Mouse (Mus musculus): ENCODE results near the gene Mmp9. TPM values are rescaled to one million over a fixed set of nuclear protein-coding genes. Genes with fewer than 3 reads are reported as not detected.

The Mmp9 gene
- polyA plus RNA-seq, 1 experiment from 2014 or later, result 13.8 TPM

- Histone ChIP-seq H3K9ac (replicated peaks; ENCODE audit: low read depth, low read length) (peak overlapping the region; percentile 43; the same call in 1 of the 2 replicates), H3K4me3 (ENCODE audit: low read depth, low read length) (peak overlapping the region; percentile 16), H3K27me3 (ENCODE audit: control insufficient read depth, insufficient read depth, low read length) (no peaks in the 10 kb centered on the region), H3K4me2 (ENCODE audit: low read depth, low read length) (peak overlapping the region; percentile 43), H3K36me3 (ENCODE audit: control insufficient read depth, insufficient read depth, low read length) (peaks cover 47% of the 10 kb centered on the region), H3K9me3 (ENCODE audit: control insufficient read depth, low read length) (no peaks in the 10 kb centered on the region), H3K27ac (ENCODE audit: low read depth, low read length) (no peak overlapping the region), H3K4me1 (ENCODE audit: control insufficient read depth, insufficient read depth, low read length) (peaks cover 15% of the 10 kb centered on the region)
- no peak for ATAC-seq (ENCODE audit: low read depth)
- 2% methylated on average over 52 of the region's 52 CpGs for WGBS
Observed at GRCm38 (mm10) chr2:164997721-164998428, 57.3 kb downstream of the Mmp9 start.

- Histone ChIP-seq H3K4me2 (ENCODE audit: low read depth, low read length) (no peak overlapping the region), H3K27ac (ENCODE audit: low read depth, low read length) (no peak overlapping the region), H3K4me1 (ENCODE audit: control insufficient read depth, insufficient read depth, low read length) (peaks cover 15% of the 10 kb centered on the region), H3K4me3 (ENCODE audit: low read depth, low read length) (no peak overlapping the region), H3K9me3 (ENCODE audit: control insufficient read depth, low read length) (no peaks in the 10 kb centered on the region), H3K36me3 (ENCODE audit: control insufficient read depth, insufficient read depth, low read length) (peaks cover 58% of the 10 kb centered on the region), H3K27me3 (ENCODE audit: control insufficient read depth, insufficient read depth, low read length) (no peaks in the 10 kb centered on the region), H3K9ac (replicated peaks; ENCODE audit: low read depth, low read length) (no peak overlapping the region)
- ATAC-seq (ENCODE audit: low read depth), result no peak
- WGBS, result 92% methylated on average over 13 of the region's 13 CpGs
Observed at GRCm38 (mm10) chr2:165001958-165002357, 61.4 kb downstream of the Mmp9 start.

- no peak for ATAC-seq (ENCODE audit: low read depth)
- 78% methylated on average over 3 of the region's 3 CpGs for WGBS
- H3K9me3 ChIP-seq (ENCODE audit: control insufficient read depth, low read length), result no peaks in the 10 kb centered on the region
- peaks cover 4% of the 10 kb centered on the region for H3K4me1 ChIP-seq (ENCODE audit: control insufficient read depth, insufficient read depth, low read length)
- H3K36me3 ChIP-seq (ENCODE audit: control insufficient read depth, insufficient read depth, low read length), result peaks cover 68% of the 10 kb centered on the region
- no peak overlapping the region for H3K4me3 ChIP-seq (ENCODE audit: low read depth, low read length)
- no peak overlapping the region for H3K27ac ChIP-seq (ENCODE audit: low read depth, low read length)
- no peaks in the 10 kb centered on the region for H3K27me3 ChIP-seq (ENCODE audit: control insufficient read depth, insufficient read depth, low read length)
- H3K9ac ChIP-seq (replicated peaks; ENCODE audit: low read depth, low read length), result no peak overlapping the region
- no peak overlapping the region for H3K4me2 ChIP-seq (ENCODE audit: low read depth, low read length)
Observed at GRCm38 (mm10) chr2:165003108-165003507, 62.5 kb downstream of the Mmp9 start.

GRCm38 (mm10) chr2:165004237-165004636, 63.7 kb downstream of the Mmp9 start:
- Histone ChIP-seq H3K4me3 (ENCODE audit: low read depth, low read length) (no peak overlapping the region), H3K27me3 (ENCODE audit: control insufficient read depth, insufficient read depth, low read length) (no peaks in the 10 kb centered on the region), H3K9me3 (ENCODE audit: control insufficient read depth, low read length) (no peaks in the 10 kb centered on the region), H3K36me3 (ENCODE audit: control insufficient read depth, insufficient read depth, low read length) (peaks cover 76% of the 10 kb centered on the region), H3K4me2 (ENCODE audit: low read depth, low read length) (no peak overlapping the region), H3K4me1 (ENCODE audit: control insufficient read depth, insufficient read depth, low read length) (no peaks in the 10 kb centered on the region), H3K9ac (replicated peaks; ENCODE audit: low read depth, low read length) (no peak overlapping the region), H3K27ac (ENCODE audit: low read depth, low read length) (no peak overlapping the region)
- 91% methylated on average over 10 of the region's 10 CpGs for WGBS
- ATAC-seq (ENCODE audit: low read depth), result no peak

Other genes with a start within 250 kb of the Mmp9 start
- not detected in 2 replicates for gene Spint4, start 242.3 kb upstream of the Mmp9 start, polyA plus RNA-seq (2014; fragmentation: Nextera tagmentation; extraction: Ambion mirVana)
- gene Spint5, start 225.5 kb upstream of the Mmp9 start, polyA plus RNA-seq (2014; fragmentation: Nextera tagmentation; extraction: Ambion mirVana), result not detected in 2 replicates
- 0.77 and 1.2 TPM in 2 replicates for gene Wfdc3, start 194.8 kb upstream of the Mmp9 start, polyA plus RNA-seq (2014; fragmentation: Nextera tagmentation; extraction: Ambion mirVana)
- 49.0 and 56.0 TPM in 2 replicates for gene Dnttip1, start 194.8 kb upstream of the Mmp9 start, polyA plus RNA-seq (2014; fragmentation: Nextera tagmentation; extraction: Ambion mirVana)
- 30.6 and 38.9 TPM in 2 replicates for gene Ube2c, start 170.9 kb upstream of the Mmp9 start, polyA plus RNA-seq (2014; fragmentation: Nextera tagmentation; extraction: Ambion mirVana)
- 1.9 and 6.4 TPM in 2 replicates for gene Tnnc2, start 160.8 kb upstream of the Mmp9 start, polyA plus RNA-seq (2014; fragmentation: Nextera tagmentation; extraction: Ambion mirVana)
- gene Snx21, start 155.0 kb upstream of the Mmp9 start, polyA plus RNA-seq (2014; fragmentation: Nextera tagmentation; extraction: Ambion mirVana), result 31.6 and 41.1 TPM in 2 replicates
- gene Acot8, start 135.9 kb upstream of the Mmp9 start, polyA plus RNA-seq (2014; fragmentation: Nextera tagmentation; extraction: Ambion mirVana), result 21.0 and 24.2 TPM in 2 replicates
- gene Zswim3, start 135.7 kb upstream of the Mmp9 start, polyA plus RNA-seq (2014; fragmentation: Nextera tagmentation; extraction: Ambion mirVana), result 16.9 and 19.0 TPM in 2 replicates
- gene Zswim1, start 118.1 kb upstream of the Mmp9 start, polyA plus RNA-seq (2014; fragmentation: Nextera tagmentation; extraction: Ambion mirVana), result 28.1 and 29.3 TPM in 2 replicates
- gene Spata25, start 112.2 kb upstream of the Mmp9 start, polyA plus RNA-seq (2014; fragmentation: Nextera tagmentation; extraction: Ambion mirVana), result 0.27 TPM in 1 of 2 replicates, not detected in the other
- 81.2 and 102 TPM in 2 replicates for gene Ctsa, start 107.9 kb upstream of the Mmp9 start, polyA plus RNA-seq (2014; fragmentation: Nextera tagmentation; extraction: Ambion mirVana)
- 5.8 and 7.2 TPM in 2 replicates for gene Neurl2, start 107.3 kb upstream of the Mmp9 start, polyA plus RNA-seq (2014; fragmentation: Nextera tagmentation; extraction: Ambion mirVana)
- 59.0 and 136 TPM in 2 replicates for gene Pltp, start 83.1 kb upstream of the Mmp9 start, polyA plus RNA-seq (2014; fragmentation: Nextera tagmentation; extraction: Ambion mirVana)
- 78.0 and 82.1 TPM in 2 replicates for gene Pcif1, start 61.5 kb upstream of the Mmp9 start, polyA plus RNA-seq (2014; fragmentation: Nextera tagmentation; extraction: Ambion mirVana)
- 14.3 and 14.5 TPM in 2 replicates for gene Zfp335, start 29.0 kb upstream of the Mmp9 start, polyA plus RNA-seq (2014; fragmentation: Nextera tagmentation; extraction: Ambion mirVana)
- gene Slc12a5, start 20.0 kb downstream of the Mmp9 start, polyA plus RNA-seq (2014; fragmentation: Nextera tagmentation; extraction: Ambion mirVana), result 51.5 and 68.8 TPM in 2 replicates
- gene Ncoa5, start 94.1 kb downstream of the Mmp9 start, polyA plus RNA-seq (2014; fragmentation: Nextera tagmentation; extraction: Ambion mirVana), result 79.5 and 98.9 TPM in 2 replicates
- gene Cd40, start 114.8 kb downstream of the Mmp9 start, polyA plus RNA-seq (2014; fragmentation: Nextera tagmentation; extraction: Ambion mirVana), result 5.5 and 10.6 TPM in 2 replicates
- not detected in 2 replicates for gene 1700025C18Rik, start 150.0 kb downstream of the Mmp9 start, polyA plus RNA-seq (2014; fragmentation: Nextera tagmentation; extraction: Ambion mirVana)